Mouse (Mus musculus): ENCODE measurements at regions not wholly inside any gene's neighbourhood (a gene's known extent, or its start where the extent isn't known, plus 50 kb on each side); places are given as distances from the start of the nearest gene placed in this dataset.

- ATAC-seq (replicated peaks; ENCODE audit: insufficient number of reproducible peaks, insufficient read depth, low FRiP score, low read depth), result no peak
- Histone ChIP-seq H3K27me3 (no peaks in the 10 kb centered on the region), H3K9me3 (replicated peaks) (no peaks in the 10 kb centered on the region), H3K36me3 (no peaks in the 10 kb centered on the region), H3K4me1 (replicated peaks) (no peaks in the 10 kb centered on the region), H3K4me3 (no peak overlapping the region), H3K9ac (no peak overlapping the region), H3K4me2 (no peak overlapping the region), H3K27ac (no peak overlapping the region)
- 78% methylated on average over 5 of the region's 5 CpGs for WGBS
Observed at GRCm38 (mm10) chr16:87295727-87296126, 58.3 kb upstream of the N6amt1 start.

- no peaks in the 10 kb centered on the region for H3K9me3 ChIP-seq (replicated peaks)
- H3K9ac ChIP-seq, result no peak overlapping the region
- no peak overlapping the region for H3K27ac ChIP-seq
- no peaks in the 10 kb centered on the region for H3K27me3 ChIP-seq
- H3K4me3 ChIP-seq, result no peak overlapping the region
- 83% methylated on average over 1 of the region's 1 CpGs for WGBS
- H3K36me3 ChIP-seq, result no peaks in the 10 kb centered on the region
- ATAC-seq (replicated peaks; ENCODE audit: insufficient number of reproducible peaks, insufficient read depth, low FRiP score, low read depth), result no peak
- no peaks in the 10 kb centered on the region for H3K4me1 ChIP-seq (replicated peaks)
- H3K4me2 ChIP-seq, result no peak overlapping the region
Observed at GRCm38 (mm10) chr16:87292826-87293225, 61.2 kb upstream of the N6amt1 start.

GRCm38 (mm10) chr16:87291716-87292115 lies 62.3 kb upstream of the N6amt1 start:
- 70% methylated on average over 2 of the region's 2 CpGs for WGBS
- Histone ChIP-seq H3K27me3 (no peaks in the 10 kb centered on the region), H3K27ac (no peak overlapping the region), H3K36me3 (no peaks in the 10 kb centered on the region), H3K9ac (no peak overlapping the region), H3K4me2 (no peak overlapping the region), H3K4me3 (no peak overlapping the region), H3K4me1 (replicated peaks) (no peaks in the 10 kb centered on the region), H3K9me3 (replicated peaks) (no peaks in the 10 kb centered on the region)
- no peak for ATAC-seq (replicated peaks; ENCODE audit: insufficient number of reproducible peaks, insufficient read depth, low FRiP score, low read depth)

DNA sequence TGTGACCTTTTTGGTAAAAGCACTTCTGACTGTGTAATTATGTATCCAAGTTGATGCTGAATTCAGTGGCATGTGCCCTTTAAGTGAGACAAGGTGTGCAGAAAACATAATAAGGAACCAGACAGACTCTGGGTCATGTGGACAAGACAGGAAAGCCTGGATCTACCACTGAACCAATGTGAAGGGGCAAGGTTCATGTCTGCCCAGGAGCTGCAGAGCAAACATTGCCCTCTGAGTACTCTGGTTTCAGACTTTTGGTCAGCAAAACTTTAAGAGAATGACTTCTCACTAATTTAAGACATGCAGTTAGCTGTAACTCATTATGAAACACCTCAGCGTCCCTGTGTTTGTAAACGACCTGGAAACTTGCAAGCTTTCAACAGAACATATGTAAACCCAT lies 68.3 kb upstream of the N6amt1 start:
- WGBS, result 76% methylated on average over 2 of the region's 2 CpGs
- Histone ChIP-seq H3K9me3 (replicated peaks) (no peaks in the 10 kb centered on the region), H3K9ac (no peak overlapping the region), H3K4me1 (replicated peaks) (no peaks in the 10 kb centered on the region), H3K27ac (no peak overlapping the region), H3K36me3 (no peaks in the 10 kb centered on the region), H3K27me3 (no peaks in the 10 kb centered on the region), H3K4me2 (no peak overlapping the region), H3K4me3 (no peak overlapping the region)
- no peak for ATAC-seq (replicated peaks; ENCODE audit: insufficient number of reproducible peaks, insufficient read depth, low FRiP score, low read depth)

- no peaks in the 10 kb centered on the region for H3K4me1 ChIP-seq (replicated peaks)
- H3K27me3 ChIP-seq, result no peaks in the 10 kb centered on the region
- no peaks in the 10 kb centered on the region for H3K36me3 ChIP-seq
- H3K27ac ChIP-seq, result no peak overlapping the region
- H3K4me3 ChIP-seq, result no peak overlapping the region
- no peak for ATAC-seq (replicated peaks; ENCODE audit: insufficient number of reproducible peaks, insufficient read depth, low FRiP score, low read depth)
- H3K9me3 ChIP-seq (replicated peaks), result no peaks in the 10 kb centered on the region
- 40% methylated on average over 7 of the region's 7 CpGs for WGBS
- H3K4me2 ChIP-seq, result no peak overlapping the region
- H3K9ac ChIP-seq, result no peak overlapping the region
Observed at GRCm38 (mm10) chr16:87284835-87285510, 69.0 kb upstream of the N6amt1 start.

GRCm38 (mm10) chr16:87278518-87278917 lies 75.5 kb upstream of the N6amt1 start:
- no peak overlapping the region for H3K4me2 ChIP-seq

GRCm38 (mm10) chr16:87272363-87272762 lies 81.6 kb upstream of the N6amt1 start:
- no peak overlapping the region for H3K27ac ChIP-seq
- no peak for ATAC-seq (replicated peaks; ENCODE audit: insufficient number of reproducible peaks, insufficient read depth, low FRiP score, low read depth)

More at GRCm38 (mm10) chr16:87278518-87278917, 75.5 kb upstream of the N6amt1 start:
- H3K9me3 ChIP-seq (replicated peaks), result no peaks in the 10 kb centered on the region
- no peak overlapping the region for H3K9ac ChIP-seq
- WGBS, result 69% methylated on average over 1 of the region's 1 CpGs
- H3K36me3 ChIP-seq, result no peaks in the 10 kb centered on the region
- no peaks in the 10 kb centered on the region for H3K27me3 ChIP-seq
- H3K27ac ChIP-seq, result no peak overlapping the region
- H3K4me3 ChIP-seq, result no peak overlapping the region
- ATAC-seq (replicated peaks; ENCODE audit: insufficient number of reproducible peaks, insufficient read depth, low FRiP score, low read depth), result no peak
- no peaks in the 10 kb centered on the region for H3K4me1 ChIP-seq (replicated peaks)

GRCm38 (mm10) chr16:87267954-87268804 lies 85.8 kb upstream of the N6amt1 start:
- Histone ChIP-seq H3K27me3 (no peaks in the 10 kb centered on the region), H3K36me3 (no peaks in the 10 kb centered on the region), H3K9me3 (replicated peaks) (no peaks in the 10 kb centered on the region), H3K4me2 (no peak overlapping the region), H3K4me1 (replicated peaks) (peaks cover 24% of the 10 kb centered on the region), H3K9ac (no peak overlapping the region), H3K4me3 (no peak overlapping the region), H3K27ac (peak overlapping the region; percentile 77)
- 61% methylated on average over 9 of the region's 9 CpGs for WGBS
- ATAC-seq (replicated peaks; ENCODE audit: insufficient number of reproducible peaks, insufficient read depth, low FRiP score, low read depth), result peak; percentile 62; the same call in 1 of the 2 replicates

More at GRCm38 (mm10) chr16:87272363-87272762, 81.6 kb upstream of the N6amt1 start:
- H3K27me3 ChIP-seq, result no peaks in the 10 kb centered on the region
- no peaks in the 10 kb centered on the region for H3K9me3 ChIP-seq (replicated peaks)
- WGBS, result 84% methylated on average over 5 of the region's 5 CpGs
- H3K36me3 ChIP-seq, result no peaks in the 10 kb centered on the region
- H3K9ac ChIP-seq, result no peak overlapping the region
- H3K4me1 ChIP-seq (replicated peaks), result peaks cover 8% of the 10 kb centered on the region
- no peak overlapping the region for H3K4me3 ChIP-seq
- no peak overlapping the region for H3K4me2 ChIP-seq

DNA sequence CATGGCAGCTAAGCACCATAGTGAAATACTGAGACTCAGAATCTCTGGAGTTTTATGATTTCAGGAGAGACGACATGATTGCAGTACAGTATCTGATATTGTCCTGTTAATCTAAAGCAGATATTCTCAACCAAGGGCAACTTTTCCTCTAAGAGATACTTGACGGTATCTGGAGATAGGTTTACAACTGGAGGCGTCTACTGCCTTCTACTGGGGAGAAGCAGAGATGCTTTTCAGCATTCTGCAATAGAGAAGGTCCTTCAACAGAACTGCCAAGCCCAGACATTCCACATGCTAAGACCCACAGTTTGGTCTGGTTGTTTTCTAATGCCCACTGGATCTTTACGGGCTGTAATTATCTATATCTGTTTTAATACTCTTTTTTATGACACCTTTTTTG lies 86.5 kb upstream of the N6amt1 start:
- 69% methylated on average over 4 of the region's 4 CpGs for WGBS
- H3K4me2 ChIP-seq, result no peak overlapping the region
- peak overlapping the region; percentile 77 for H3K27ac ChIP-seq
- no peak overlapping the region for H3K4me3 ChIP-seq
- no peaks in the 10 kb centered on the region for H3K36me3 ChIP-seq
- H3K4me1 ChIP-seq (replicated peaks), result peaks cover 30% of the 10 kb centered on the region
- H3K9ac ChIP-seq, result no peak overlapping the region
- no peak for ATAC-seq (replicated peaks; ENCODE audit: insufficient number of reproducible peaks, insufficient read depth, low FRiP score, low read depth)
- H3K9me3 ChIP-seq (replicated peaks), result no peaks in the 10 kb centered on the region
- no peaks in the 10 kb centered on the region for H3K27me3 ChIP-seq

DNA sequence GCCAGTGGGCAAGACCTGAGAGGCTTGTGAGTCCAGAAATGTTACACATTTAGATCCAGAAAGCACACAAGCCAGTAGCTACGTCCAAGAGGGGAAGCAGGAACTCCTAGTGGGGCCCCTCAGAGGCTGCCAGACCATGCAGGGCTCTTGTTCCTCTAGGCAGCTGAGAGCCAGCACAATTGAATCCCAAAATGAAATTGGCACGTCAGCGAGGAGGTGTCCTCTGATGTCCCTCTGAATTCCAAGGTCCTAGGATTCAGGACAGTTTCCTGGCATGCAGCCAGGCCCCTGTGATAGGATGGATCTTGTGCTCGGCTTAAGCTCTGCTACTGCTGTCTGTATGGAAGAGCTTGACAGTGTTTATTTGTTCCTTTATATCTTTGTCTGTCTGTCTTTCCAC lies 90.4 kb upstream of the N6amt1 start:
- no peaks in the 10 kb centered on the region for H3K36me3 ChIP-seq
- H3K27me3 ChIP-seq, result no peaks in the 10 kb centered on the region
- H3K4me3 ChIP-seq, result no peak overlapping the region
- no peaks in the 10 kb centered on the region for H3K9me3 ChIP-seq (replicated peaks)
- 10% methylated on average over 4 of the region's 4 CpGs for WGBS
- peak; percentile 84 for ATAC-seq (replicated peaks; ENCODE audit: insufficient number of reproducible peaks, insufficient read depth, low FRiP score, low read depth)
- peaks cover 44% of the 10 kb centered on the region for H3K4me1 ChIP-seq (replicated peaks)
- H3K27ac ChIP-seq, result peak overlapping the region; percentile 96
- H3K4me2 ChIP-seq, result no peak overlapping the region
- no peak overlapping the region for H3K9ac ChIP-seq

DNA sequence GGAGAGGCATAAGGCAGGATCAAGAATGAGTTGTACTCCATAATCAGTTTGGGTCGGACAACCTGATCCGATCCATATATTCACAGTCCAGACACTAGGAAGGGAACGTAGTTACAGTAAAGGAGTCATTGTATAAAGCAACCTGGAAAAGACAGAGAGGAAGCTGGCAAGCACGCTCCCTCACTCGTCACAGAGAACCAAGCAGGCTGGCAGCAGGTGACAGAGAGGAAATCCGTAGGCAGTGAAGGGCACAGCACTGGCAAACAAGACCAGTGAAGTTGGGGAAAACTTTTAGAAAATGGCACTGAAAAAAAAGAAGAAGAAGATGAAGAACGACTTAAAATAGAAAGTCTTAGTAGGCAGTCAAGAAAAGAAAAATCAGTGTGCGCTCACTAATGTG lies 90.9 kb upstream of the N6amt1 start:
- Histone ChIP-seq H3K4me2 (no peak overlapping the region), H3K4me1 (replicated peaks) (peaks cover 41% of the 10 kb centered on the region)
- 54% methylated on average over 8 of the region's 8 CpGs for WGBS

More for the DNA sequence above, 90.9 kb upstream of the N6amt1 start:
- Histone ChIP-seq H3K36me3 (no peaks in the 10 kb centered on the region), H3K9me3 (replicated peaks) (no peaks in the 10 kb centered on the region), H3K27ac (peak overlapping the region; percentile 96), H3K27me3 (no peaks in the 10 kb centered on the region), H3K4me3 (no peak overlapping the region), H3K9ac (no peak overlapping the region)
- no peak for ATAC-seq (replicated peaks; ENCODE audit: insufficient number of reproducible peaks, insufficient read depth, low FRiP score, low read depth)

All from heart, embryonic 15.5 days (tissue).